Mouse (Mus musculus): ENCODE data around the gene D17H6S53E. TPM values are rescaled to one million over a fixed set of nuclear protein-coding genes. Genes with fewer than 3 reads are reported as not detected.
"Not testable (repeated sequence)": the region's sequence is repeated elsewhere in the genome, so short reads cannot be mapped to it uniquely, and the experiment has no call there.

D17H6S53E gene
- total RNA-seq, 2 experiments from 2014 or later = 28.5 to 32.4 TPM

DNA sequence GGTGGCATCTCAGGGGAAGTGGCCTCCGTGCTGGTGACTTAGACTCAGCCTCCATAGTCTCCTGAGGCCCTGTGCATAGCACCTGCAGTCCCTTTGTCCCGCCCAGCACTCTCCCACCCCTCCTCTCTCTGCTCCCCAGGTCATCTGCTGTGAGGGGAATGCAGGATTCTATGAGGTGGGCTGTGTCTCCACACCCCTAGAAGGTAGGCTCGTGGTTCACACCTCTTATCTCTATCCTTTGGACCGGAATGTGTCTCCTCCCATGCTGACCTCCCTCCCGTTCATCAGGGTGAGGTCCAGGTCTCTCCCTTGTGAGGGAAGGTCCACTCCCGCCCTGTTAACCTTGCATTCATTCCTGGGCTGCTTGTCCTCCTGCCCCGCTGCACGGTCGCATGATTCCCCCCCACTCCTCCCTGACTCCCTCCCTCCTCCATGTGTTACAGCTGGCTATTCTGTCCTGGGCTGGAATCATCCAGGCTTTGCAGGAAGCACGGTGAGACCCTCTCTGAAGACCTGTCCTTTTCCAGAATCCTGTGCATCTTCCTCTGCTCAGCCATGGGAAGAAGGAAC, 25.9 kb upstream of the D17H6S53E start:
- intact Hi-C loops (cut with DNase I) = no loop called here
- DNase-seq = no peak

- DNase-seq = no peak
- intact Hi-C loops (cut with DNase I) = no loop called here
These were observed 25.0 kb upstream of the D17H6S53E start for GRCm38 (mm10) chr17:35101161-35101560.

DNA sequence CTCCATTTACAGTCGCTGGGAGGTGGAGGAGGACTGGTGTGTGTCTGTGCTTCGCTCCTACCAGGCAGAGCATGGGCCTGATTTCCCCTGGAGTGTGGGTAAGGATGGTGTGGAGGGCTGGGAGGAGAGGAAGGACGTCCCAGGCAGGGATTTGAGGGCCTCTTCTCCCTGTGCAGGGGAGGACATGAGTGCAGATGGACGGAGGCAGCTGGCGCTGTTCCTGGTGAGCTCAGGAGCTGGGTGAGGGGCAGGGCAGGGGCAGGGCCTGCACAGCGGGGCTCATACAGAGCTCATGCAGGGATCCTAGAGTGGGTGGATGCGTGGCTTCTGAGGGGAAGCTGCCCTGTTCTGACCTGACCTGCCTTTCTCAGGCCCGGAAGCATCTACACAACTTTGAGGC, 23.9 kb upstream of the D17H6S53E start:
- intact Hi-C loops (cut with DNase I) = no loop called here

GRCm38 (mm10) chr17:35103221-35103690, 22.9 kb upstream of the D17H6S53E start:
- DNase-seq = no peak
- intact Hi-C loops (cut with DNase I) = no loop called here

More for the DNA sequence above, 23.9 kb upstream of the D17H6S53E start:
- no peak for DNase-seq

DNA sequence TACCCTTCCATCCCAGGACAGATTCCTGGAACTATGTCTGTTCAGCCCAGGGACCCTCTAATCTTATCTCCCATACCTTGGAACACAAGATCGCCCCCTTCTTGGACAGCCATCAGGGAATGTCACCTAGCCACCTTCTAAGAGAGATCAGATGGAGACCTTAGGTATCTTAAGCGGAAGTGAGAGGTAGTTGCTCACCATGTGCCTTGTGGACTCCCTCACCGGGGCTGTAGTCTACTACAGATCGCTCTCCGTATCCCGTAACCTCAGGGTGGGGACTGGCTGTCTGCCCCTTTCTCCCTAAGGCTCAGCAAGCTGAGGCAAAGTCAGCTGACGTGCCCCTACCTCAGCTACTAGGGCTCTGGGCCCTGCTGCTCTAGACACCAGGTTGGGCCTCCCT, 22.1 kb upstream of the D17H6S53E start:
- intact Hi-C loops (cut with DNase I) = no loop called here
- no peak for DNase-seq

GRCm38 (mm10) chr17:35104754-35105153, 21.4 kb upstream of the D17H6S53E start:
- no peak for DNase-seq
- intact Hi-C loops (cut with DNase I) = loop anchor here (5.0 kb wide), 1 partner anchor 42 kb away; no protein-coding TSS in a partner anchor

DNA sequence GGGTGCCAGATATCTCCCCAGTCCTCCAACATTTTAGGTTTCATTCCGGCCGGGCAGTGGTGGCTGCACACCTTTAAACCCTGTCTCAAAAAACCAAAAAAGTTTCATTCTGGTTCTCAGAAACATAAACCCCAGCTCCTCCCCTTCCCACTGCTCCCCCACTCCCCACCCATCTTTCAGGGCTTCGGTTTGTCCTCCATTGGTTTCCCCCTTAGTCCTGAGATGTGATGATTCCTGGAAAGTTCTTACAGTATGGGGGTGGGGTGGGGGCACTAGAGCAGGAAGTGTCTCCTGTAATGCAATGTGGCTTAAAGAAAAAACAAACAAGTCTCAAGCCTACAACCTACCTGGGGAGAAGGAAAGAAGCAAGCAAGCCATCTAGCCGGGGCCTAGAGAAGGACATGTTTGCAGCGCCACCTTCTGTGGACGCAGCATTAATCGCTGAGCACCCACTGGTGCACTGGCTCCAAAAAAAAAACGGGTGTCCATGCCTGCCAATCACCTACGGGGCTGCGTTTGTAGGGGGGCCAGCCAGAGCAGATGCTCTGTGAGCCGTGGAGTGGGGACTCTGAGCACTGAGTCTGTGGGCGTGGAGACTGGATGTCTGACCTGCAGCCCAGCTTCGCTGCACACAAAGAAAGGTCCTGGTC, 20.3 kb upstream of the D17H6S53E start:
- intact Hi-C loops (cut with DNase I) = loop anchor here (1.0 to 5.0 kb wide), 2 partner anchors 44 to 85 kb away; no protein-coding TSS in a partner anchor
- DNase-seq = peak; percentile 47 to 50

DNA sequence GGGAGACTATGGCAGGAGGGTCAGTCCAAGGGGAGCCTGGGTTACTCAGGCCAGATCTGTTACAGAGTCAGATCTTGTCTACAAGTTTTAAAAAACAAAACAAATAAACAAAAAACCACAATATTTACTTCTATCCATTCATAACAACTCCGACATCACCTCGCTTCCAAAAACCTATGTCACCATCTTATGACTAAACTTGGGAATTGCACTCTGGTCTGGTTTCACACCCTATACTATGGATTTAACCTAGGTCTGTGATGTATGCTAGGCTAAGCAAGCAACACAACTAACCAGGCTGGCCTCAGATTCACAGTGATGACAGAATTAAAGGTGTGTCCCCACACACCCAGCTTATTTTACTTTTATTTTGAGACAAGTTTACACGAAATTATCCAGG, 19.7 kb upstream of the D17H6S53E start:
- no peak for DNase-seq
- intact Hi-C loops (cut with DNase I) = loop anchor here (1.0 to 5.0 kb wide), 2 partner anchors 44 to 85 kb away; no protein-coding TSS in a partner anchor

- intact Hi-C loops (cut with DNase I) = loop anchor here (5.0 kb wide), 1 partner anchor 46 kb away; no protein-coding TSS in a partner anchor
- DNase-seq = no peak
These were observed 18.1 kb upstream of the D17H6S53E start, which contains the start of gene Ly6g5c for GRCm38 (mm10) chr17:35108097-35108496. TSS of gene Ly6g5c (plus strand) at chr17:35108279.

DNA sequence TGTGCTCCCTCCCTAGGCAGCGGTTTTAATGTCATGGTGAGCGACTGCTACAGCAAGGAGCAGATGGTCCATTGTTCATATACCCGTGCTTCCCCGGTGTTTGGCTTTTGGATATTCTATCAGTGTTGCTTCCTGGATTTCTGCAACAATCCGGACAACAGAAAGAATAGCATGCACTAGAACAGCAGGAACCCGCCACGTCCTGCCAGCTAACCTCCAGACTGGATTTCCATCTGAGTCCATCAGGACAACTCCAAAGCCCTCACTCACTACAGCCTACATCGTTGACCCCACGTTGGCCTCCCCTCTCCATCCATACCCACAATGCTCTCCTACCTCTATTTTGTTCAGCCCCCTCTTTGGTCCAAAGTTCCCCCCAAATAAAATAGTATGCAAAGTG, 14.4 kb upstream of the D17H6S53E start:
- intact Hi-C loops (cut with DNase I) = no loop called here
- no peak for DNase-seq

DNA sequence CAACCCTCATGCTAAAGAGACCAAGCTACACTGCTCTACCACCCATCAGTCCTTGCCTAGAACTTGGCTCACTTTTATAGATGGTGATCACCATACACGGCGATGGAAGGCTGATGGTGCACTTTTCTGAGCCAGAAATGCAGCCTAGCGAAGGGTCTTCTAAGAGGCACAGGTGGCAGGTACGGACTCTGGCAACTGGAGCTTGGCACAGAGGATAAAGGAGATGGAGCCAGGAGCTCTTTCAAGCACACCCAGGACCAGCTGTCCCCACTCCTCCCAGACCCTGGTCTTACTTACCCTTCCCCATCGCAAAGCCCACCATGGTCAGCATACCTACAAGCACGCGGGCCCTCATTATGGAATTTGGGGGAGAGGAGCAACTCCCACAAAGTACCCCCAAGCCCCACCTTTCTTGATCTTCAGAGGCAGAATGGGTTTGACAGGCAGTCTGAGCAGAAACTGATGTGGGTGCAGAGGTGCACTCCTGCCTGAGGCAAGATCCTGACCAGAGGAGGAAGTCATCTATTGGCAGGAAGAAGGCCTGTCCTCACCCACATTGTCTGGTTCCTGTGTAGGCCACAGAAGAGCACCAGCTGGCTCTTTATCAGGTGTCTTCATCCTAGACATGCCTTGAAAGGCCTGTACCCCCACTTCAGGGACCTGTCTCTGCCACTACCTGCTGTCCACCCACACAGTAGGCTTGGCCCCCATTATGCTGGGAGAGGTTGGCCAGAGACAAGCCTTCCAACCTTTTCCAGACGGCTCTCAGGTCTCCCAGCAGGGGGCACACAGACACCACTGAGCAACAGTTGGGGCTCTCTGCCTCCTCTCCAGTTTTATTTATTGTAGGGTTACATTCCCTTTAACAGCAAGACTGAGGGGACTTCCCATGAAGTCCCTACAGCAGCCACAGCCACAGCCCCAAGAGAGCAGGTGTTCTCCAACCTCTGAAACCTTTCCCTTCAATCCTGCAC, 10.8 kb upstream of the D17H6S53E start, which contains the start of gene Ly6g5b:
Gene Ly6g5b (minus strand): TSS at position 383 of the 974 bp plus-strand sequence.
- DNase-seq = peak in 1 of 2 experiments; percentile 49
- intact Hi-C loops (cut with DNase I) = no loop called here

DNA sequence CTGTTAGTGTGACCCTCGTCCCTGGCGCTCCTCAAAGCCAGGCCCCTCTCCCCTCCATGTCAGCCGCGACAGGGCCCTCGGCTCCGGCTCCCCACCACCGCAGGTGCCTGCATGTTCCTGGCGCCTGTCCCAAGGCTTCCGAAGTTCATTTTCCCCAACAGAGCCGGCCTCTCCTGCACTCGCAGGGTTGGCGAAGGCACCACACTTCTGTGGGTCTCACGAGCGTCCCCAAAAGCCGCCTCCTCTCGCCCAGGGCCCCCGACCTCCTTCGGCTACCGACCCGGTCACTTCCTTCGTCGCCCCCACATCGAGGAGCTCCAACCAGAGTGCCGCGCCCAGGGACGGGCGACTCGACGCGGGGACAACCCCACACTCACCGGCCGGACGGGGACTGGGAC, 5.4 kb upstream of the D17H6S53E start:
- intact Hi-C loops (cut with DNase I) = loop anchor here (2.0 to 5.0 kb wide), 2 partner anchors 30 to 117 kb away; partner anchors contain the start of gene Nfkbil1
- no peak for DNase-seq

DNA sequence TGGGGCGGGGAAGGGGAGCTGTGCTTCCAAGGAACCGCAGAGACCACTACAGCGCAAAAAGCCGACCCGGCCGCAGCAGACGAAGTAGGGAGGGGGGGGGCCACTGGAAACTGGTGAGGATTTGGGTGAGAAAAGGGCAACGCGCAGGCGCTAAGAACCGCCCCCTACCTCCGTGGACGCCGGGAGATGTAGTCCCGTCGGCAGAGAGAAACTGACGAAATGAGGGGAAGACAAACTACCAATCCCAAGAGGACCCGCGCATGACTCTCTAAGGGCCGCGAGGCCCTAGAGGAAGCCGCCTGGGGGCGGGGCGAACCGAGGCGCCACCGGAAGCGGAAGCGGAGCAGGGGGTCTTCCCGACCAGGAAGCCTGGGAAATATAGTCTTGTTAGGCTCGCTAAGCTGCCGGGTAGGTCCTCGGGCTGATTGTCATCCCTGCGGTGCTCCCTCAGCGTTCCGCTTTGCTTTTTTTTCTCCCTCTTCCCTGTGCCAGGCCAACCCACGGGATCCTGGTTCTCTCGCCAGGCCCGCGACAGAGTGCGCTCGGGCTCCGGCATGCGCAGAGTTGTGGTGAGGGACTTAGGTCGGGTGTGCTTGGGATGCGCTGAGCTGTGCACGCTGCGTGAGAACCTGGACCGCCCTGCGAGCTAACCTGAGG, 4.9 kb upstream of the D17H6S53E start, which contains the start of gene Gpank1:
Gene Gpank1 (plus strand): TSS at position 313 of the 657 bp plus-strand sequence.
- DNase-seq = peak; percentile 99
- intact Hi-C loops (cut with DNase I) = loop anchor here (2.0 to 5.0 kb wide), 2 partner anchors 30 to 116 kb away; partner anchors contain the start of gene Nfkbil1

DNA sequence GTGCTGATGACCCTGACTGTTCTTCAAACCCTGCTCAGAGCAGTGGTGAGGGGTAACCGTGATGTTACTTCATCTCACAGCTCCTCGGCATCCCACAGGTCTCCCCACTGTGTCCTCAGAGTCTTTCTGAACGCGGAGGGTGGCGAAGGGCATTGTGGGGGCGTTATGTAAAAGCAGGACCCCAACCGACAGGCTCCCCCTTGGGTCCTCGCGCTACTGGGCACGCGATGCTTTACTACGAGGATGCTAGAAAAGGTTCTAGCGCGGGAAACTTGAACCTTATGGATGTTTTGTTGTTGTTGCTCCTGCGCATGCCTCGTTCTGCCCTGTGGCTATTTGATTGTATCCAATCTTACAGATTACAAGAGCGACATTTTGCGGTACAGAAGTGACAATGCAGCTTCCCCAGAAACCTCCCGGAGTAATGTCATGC, 4.3 kb upstream of the D17H6S53E start, which contains the start of gene Csnk2b:
Gene Csnk2b (minus strand): TSS at position 183 of the 433 bp plus-strand sequence.
- DNase-seq = peak; percentile 58 to 72
- intact Hi-C loops (cut with DNase I) = loop anchor here (2.0 to 5.0 kb wide), 2 partner anchors 31 to 115 kb away; partner anchors contain the start of gene Nfkbil1

DNA sequence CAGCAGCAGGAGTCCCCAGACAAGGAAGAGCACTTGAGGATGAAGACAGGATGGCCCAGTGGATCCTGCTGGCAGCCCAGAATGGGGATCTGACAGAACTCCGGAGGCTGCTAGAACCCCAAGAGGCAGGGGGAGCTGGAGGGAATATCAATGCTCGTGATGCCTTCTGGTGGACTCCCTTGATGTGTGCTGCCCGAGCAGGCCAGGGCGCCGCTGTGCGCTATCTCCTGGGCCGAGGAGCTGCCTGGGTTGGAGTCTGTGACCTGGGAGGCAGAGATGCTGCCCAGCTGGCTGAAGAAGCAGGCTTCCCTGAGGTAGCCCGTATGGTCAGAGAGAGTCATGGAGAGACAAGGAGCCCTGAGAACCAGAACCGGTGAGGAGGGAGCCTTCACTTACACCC, 2.9 kb upstream of the D17H6S53E start:
- intact Hi-C loops (cut with DNase I) = loop anchor here (5.0 kb wide), 1 partner anchor 114 kb away; the partner anchor contains the start of gene Nfkbil1
- not testable (repeated sequence) for DNase-seq

DNA sequence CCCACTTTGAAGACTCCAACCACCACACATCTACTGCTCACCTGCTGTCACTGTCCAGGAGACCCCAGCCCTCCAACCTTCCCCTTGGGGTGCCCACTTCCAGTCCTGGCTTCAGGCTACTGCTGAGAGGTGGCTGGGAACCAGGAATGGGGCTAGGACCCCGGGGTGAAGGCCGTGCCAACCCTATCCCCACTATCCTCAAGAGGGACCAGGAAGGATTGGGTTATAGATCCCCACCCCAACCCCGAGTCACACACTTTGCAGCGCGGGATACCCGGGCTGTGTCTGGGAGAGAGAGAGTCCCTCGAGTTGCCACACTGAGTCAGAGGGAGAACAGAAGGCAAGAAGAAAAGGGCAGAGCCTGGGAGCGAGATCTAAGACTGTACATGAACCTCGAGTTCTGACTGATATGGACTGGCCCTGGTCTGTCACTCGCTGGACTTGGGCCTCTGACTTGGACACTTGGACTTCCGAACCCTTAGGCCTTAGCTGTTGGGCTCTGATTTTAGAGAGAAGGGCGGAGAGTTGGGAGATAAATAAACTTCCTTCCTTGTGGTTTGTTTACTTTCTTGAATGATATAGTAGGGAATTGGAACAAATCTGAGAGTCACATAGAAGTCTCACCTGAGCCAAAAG, 1.8 kb upstream of the D17H6S53E start:
- DNase-seq = not testable (repeated sequence)
- intact Hi-C loops (cut with DNase I) = loop anchor here (5.0 kb wide), 1 partner anchor 113 kb away; the partner anchor contains the start of gene Nfkbil1

DNA sequence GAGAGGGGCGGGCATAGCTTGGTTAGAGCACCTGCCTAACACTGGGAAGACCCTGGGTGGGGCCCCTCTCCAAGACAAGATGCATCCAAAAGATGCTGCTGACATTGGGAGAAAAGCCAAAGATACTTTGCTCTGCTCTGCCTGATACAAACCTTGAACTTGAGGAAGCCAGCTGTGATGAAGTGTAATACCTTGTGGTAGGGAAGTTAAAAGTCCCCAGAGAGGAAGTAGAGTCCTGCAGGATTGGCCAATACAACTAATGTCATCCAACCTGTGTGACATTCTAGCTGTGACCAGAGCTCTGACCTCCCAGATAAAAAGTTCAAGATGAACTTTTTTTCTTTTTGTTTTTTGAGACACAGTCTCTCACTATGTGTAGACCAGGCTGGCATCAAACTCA, 1.1 kb upstream of the D17H6S53E start:
- no peak for DNase-seq
- intact Hi-C loops (cut with DNase I) = loop anchor here (5.0 kb wide), 1 partner anchor 37 kb away; the partner anchor contains the start of gene Prrc2a

GRCm38 (mm10) chr17:35125578-35125977, 595 bp upstream of the D17H6S53E start:
- no peak for DNase-seq
- intact Hi-C loops (cut with DNase I) = loop anchor here (5.0 kb wide), 1 partner anchor 37 kb away; the partner anchor contains the start of gene Prrc2a

DNA sequence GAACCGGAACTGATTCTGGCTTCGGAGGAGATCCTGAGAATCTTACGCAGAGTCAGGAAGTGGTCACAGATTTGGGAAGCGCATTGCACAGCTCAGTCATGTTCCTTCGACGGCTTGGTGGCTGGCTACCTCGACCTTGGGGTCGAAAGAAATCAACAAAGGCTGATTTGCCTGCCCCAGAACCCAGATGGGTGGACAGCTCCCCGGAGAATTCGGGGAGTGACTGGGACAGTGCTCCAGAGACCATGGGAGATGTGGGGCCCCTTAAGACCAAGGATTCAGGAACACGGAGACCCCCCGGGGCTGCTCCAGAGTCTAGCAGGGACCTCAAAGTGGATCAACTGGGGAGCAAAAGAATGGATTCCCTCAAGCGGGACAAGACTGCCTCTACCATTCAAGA, 844 bp downstream of the D17H6S53E start:
- intact Hi-C loops (cut with DNase I) = loop anchor here (5.0 kb wide), 1 partner anchor 35 kb away; the partner anchor contains the start of gene Prrc2a
- DNase-seq = no peak
